Mouse (Mus musculus): Measurements from ENCODE around the gene Orai1. TPM values are rescaled to one million over a fixed set of nuclear protein-coding genes. Genes with fewer than 3 reads are reported as not detected.

Gene Orai1
- polyA plus RNA-seq, 1 experiment: 133 TPM

DNA sequence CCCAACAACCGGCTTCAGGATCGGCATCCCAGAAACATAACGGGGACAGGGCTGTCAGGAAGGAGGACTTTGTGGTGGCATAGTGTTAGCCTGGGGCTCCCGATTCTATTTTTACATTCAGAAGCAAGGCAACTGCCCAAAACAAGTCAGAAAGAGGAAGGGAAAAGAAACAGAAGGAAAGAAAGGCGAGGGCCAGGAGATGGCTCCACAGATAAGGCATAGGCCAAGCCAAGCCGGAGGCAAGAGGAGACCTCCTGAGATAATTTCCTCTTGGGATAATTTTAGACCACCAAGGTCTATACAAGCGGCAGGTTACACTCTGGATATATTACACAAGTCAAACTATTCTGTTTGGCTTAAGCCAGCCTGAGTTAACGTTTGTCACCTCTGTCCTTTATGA is 35.9 kb upstream of the Orai1 start:
- Histone ChIP-seq H3K4me1 (ENCODE audit: control insufficient read depth, insufficient read depth, insufficient read length, low read length) (peaks cover 3% of the 10 kb centered on the region; the same call in 1 of the 2 replicates), H3K27me3 (ENCODE audit: control insufficient read depth, insufficient read depth, low read length) (no peaks in the 10 kb centered on the region), H3K27ac (ENCODE audit: insufficient read depth, low read depth, low read length) (no peak overlapping the region), H3K4me3 (ENCODE audit: low read depth, low read length) (no peak overlapping the region), H3K36me3 (ENCODE audit: control insufficient read depth, insufficient read depth, low read length) (peaks cover 2% of the 10 kb centered on the region; the same call in 1 of the 2 replicates)
- WGBS: 81% methylated on average over 8 of the region's 8 CpGs
- TF ChIP-seq CTCF (IDR thresholded peaks at IDR 0.05; ENCODE audit: extremely low read depth, insufficient read length, insufficient replicate concordance, low read depth, low read length) (no peak), POLR2A (IDR thresholded peaks at IDR 0.05; ENCODE audit: low read depth, low read length) (no peak)

DNA sequence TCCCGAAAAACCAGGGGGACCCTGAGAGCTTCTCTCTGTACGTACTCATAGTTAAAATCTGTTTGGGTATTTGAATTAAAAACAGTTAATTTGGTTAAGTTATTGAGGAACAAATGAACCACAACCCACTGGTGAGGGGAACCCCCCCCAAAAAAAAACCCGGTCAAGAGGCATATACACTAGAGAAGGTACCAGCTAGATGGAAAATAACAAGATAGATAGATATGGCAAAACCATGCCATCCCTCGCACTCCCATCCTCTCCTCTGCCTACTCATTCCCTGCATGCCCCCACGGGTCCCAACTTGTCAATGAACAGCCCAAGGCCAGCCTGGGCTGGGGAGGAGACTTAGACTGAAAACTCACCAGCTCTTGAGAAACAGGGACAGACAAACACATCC is 30.4 kb upstream of the Orai1 start:
- no peak for TF ChIP-seq POLR2A (IDR thresholded peaks at IDR 0.05; ENCODE audit: low read depth, low read length)
- no peak for TF ChIP-seq CTCF (IDR thresholded peaks at IDR 0.05; ENCODE audit: extremely low read depth, insufficient read length, insufficient replicate concordance, low read depth, low read length)
- H3K27ac ChIP-seq (ENCODE audit: insufficient read depth, low read depth, low read length): no peak overlapping the region
- H3K27me3 ChIP-seq (ENCODE audit: control insufficient read depth, insufficient read depth, low read length): no peaks in the 10 kb centered on the region
- no peak overlapping the region for H3K4me3 ChIP-seq (ENCODE audit: low read depth, low read length)
- 92% methylated on average over 5 of the region's 5 CpGs for WGBS
- peaks cover 9% of the 10 kb centered on the region for H3K4me1 ChIP-seq (ENCODE audit: control insufficient read depth, insufficient read depth, insufficient read length, low read length)
- peaks cover 2% of the 10 kb centered on the region; the same call in 1 of the 2 replicates for H3K36me3 ChIP-seq (ENCODE audit: control insufficient read depth, insufficient read depth, low read length)

DNA sequence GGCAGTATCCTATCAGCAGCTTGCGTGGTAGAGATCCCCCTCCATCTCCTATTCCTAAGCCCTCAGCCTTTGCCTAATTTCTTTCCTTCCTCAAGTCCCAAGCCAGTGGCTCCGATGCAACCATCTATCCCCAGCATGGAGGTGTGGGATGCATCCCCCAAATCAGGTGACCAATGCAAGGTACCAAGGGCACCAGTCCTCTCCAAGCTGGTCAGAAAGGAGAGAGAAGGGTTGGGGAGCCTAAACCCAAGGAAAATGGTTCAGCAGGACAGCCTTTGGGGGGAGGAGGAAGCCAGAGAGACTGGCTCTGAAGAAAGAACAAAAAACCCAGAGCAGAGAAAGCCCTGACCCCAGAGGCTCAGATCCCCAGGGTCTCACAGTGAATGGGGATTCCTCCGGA is 29.6 kb upstream of the Orai1 start:
- TF ChIP-seq CTCF (IDR thresholded peaks at IDR 0.05; ENCODE audit: extremely low read depth, insufficient read length, insufficient replicate concordance, low read depth, low read length): no peak
- no peak overlapping the region for H3K4me3 ChIP-seq (ENCODE audit: low read depth, low read length)
- H3K27ac ChIP-seq (ENCODE audit: insufficient read depth, low read depth, low read length): peak overlapping the region; percentile 39
- 91% methylated on average over 3 of the region's 3 CpGs for WGBS
- peaks cover under 1% of the 10 kb centered on the region; the same call in 1 of the 2 replicates for H3K36me3 ChIP-seq (ENCODE audit: control insufficient read depth, insufficient read depth, low read length)
- H3K27me3 ChIP-seq (ENCODE audit: control insufficient read depth, insufficient read depth, low read length): no peaks in the 10 kb centered on the region
- H3K4me1 ChIP-seq (ENCODE audit: control insufficient read depth, insufficient read depth, insufficient read length, low read length): peaks cover 11% of the 10 kb centered on the region

DNA sequence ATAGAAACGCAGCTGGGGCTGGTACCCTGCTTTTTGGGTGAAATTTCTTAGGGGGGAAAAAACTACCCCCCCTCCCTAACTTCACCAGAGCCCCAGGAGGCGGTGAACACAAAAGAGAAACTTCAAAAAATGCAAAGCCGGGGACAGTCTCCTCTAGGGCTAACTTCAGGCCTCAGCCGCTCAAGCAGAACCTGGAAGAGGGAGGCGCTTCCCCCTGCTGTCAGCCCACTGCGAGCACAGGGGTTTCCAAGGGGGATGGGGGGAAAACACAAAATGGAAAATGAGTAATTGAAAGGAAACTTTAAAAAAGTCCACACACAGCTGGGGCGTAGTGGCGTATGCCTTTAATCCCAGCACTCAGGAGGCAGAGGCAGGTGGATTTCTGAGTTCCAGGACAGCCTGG is 28.8 kb upstream of the Orai1 start:
- peaks cover 11% of the 10 kb centered on the region for H3K4me1 ChIP-seq (ENCODE audit: control insufficient read depth, insufficient read depth, insufficient read length, low read length)
- H3K4me3 ChIP-seq (ENCODE audit: low read depth, low read length): no peak overlapping the region
- TF ChIP-seq POLR2A (IDR thresholded peaks at IDR 0.05; ENCODE audit: low read depth, low read length): no peak
- no peak for TF ChIP-seq CTCF (IDR thresholded peaks at IDR 0.05; ENCODE audit: extremely low read depth, insufficient read length, insufficient replicate concordance, low read depth, low read length)
- H3K36me3 ChIP-seq (ENCODE audit: control insufficient read depth, insufficient read depth, low read length): no peaks in the 10 kb centered on the region
- no peaks in the 10 kb centered on the region for H3K27me3 ChIP-seq (ENCODE audit: control insufficient read depth, insufficient read depth, low read length)
- 83% methylated on average over 8 of the region's 8 CpGs for WGBS
- H3K27ac ChIP-seq (ENCODE audit: insufficient read depth, low read depth, low read length): no peak overlapping the region; the same call in 1 of the 2 replicates

DNA sequence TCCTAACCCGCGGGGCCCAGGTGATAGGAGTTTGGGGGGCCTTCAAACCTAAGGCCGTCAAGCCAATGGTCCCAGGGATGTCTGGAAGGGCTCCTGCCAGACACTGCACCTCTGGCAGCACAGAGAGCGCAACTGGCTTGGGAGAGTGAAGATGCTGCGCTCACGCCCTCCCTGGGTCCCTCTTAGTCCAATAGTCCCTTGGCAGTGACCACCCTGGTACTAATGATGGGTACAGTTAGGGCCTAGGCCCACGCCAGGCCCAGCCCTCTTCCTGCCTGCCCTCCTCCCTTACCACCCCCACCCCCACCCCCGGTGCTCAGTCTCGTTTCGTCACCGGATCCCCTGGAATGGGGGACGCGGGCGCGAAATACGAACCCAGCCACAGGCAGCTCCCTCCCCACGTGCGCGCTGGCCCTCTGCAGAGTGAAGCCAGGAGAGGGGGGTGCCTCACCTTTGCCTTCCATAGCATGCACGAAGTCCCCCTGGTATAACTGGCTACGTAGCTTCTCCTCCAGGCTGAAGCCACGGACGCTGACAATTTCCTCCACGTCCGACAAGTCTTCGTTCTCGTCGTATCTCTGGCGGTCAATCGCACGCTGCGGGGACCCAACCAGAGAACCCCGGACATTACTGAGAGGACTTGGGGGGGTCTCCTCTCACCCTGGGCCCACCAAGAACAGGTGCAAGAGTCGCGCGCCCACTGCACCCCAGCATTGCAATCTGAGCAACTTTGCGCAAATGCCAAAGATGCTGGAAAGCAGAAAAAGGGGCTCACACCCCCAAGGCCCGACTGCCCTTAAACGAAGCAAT is 27.5 kb upstream of the Orai1 start:
- TF ChIP-seq POLR2A (IDR thresholded peaks at IDR 0.05; ENCODE audit: low read depth, low read length) (no peak), CTCF (IDR thresholded peaks at IDR 0.05; ENCODE audit: extremely low read depth, insufficient read length, insufficient replicate concordance, low read depth, low read length) (no peak)
- 8% methylated on average over 39 of the region's 39 CpGs for WGBS
- Histone ChIP-seq H3K27me3 (ENCODE audit: control insufficient read depth, insufficient read depth, low read length) (no peaks in the 10 kb centered on the region), H3K27ac (ENCODE audit: insufficient read depth, low read depth, low read length) (peak overlapping the region; percentile 23; the same call in 1 of the 2 replicates), H3K4me3 (ENCODE audit: low read depth, low read length) (peak overlapping the region; percentile 84), H3K36me3 (ENCODE audit: control insufficient read depth, insufficient read depth, low read length) (no peaks in the 10 kb centered on the region), H3K4me1 (ENCODE audit: control insufficient read depth, insufficient read depth, insufficient read length, low read length) (peaks cover 10% of the 10 kb centered on the region)

DNA sequence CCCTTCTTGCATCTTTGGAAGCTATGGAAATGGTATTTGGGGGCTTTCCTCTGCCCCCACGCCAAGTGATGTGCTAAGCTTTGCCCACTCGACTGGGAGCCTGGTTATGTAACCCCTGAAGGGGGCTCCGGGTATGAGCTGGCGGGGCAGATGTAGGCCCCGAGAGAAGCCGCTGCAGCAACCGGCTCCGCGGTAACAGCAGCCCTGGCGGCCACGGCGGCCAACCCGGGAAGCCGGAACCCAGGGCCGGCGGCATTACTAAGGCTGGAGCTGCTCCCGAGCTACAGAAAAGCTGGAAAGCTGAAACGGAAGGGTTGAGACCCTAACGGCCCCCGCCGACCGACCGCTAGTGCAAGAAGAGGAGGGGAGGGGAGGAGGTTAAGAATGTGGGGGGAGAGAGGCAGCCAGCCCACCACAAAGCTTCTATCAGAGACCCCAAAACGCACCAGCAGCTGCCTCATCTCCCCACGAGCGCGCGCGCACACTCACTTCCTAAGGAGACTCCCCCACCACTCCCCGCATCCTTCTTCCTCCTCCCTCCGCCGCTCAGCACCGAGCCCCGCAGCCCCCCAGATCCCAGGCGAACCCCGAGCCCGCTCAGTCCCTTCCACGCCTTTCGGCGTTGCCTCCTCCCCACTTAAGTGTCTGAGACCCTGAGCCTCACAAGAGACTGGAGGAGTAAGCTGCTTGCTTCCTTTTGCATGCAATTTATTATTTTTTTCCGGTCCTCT is 26.7 kb upstream of the Orai1 start:
- WGBS: 1% methylated on average over 38 of the region's 41 CpGs
- peaks cover 8% of the 10 kb centered on the region for H3K4me1 ChIP-seq (ENCODE audit: control insufficient read depth, insufficient read depth, insufficient read length, low read length)
- H3K27me3 ChIP-seq (ENCODE audit: control insufficient read depth, insufficient read depth, low read length): no peaks in the 10 kb centered on the region
- H3K4me3 ChIP-seq (ENCODE audit: low read depth, low read length): peak overlapping the region; percentile 84
- H3K27ac ChIP-seq (ENCODE audit: insufficient read depth, low read depth, low read length): peak overlapping the region; percentile 17; the same call in 1 of the 2 replicates
- H3K36me3 ChIP-seq (ENCODE audit: control insufficient read depth, insufficient read depth, low read length): no peaks in the 10 kb centered on the region
- TF ChIP-seq CTCF (IDR thresholded peaks at IDR 0.05; ENCODE audit: extremely low read depth, insufficient read length, insufficient replicate concordance, low read depth, low read length): no peak
- TF ChIP-seq POLR2A (IDR thresholded peaks at IDR 0.05; ENCODE audit: low read depth, low read length): peak; percentile 13; the same call in 1 of the 2 replicates

DNA sequence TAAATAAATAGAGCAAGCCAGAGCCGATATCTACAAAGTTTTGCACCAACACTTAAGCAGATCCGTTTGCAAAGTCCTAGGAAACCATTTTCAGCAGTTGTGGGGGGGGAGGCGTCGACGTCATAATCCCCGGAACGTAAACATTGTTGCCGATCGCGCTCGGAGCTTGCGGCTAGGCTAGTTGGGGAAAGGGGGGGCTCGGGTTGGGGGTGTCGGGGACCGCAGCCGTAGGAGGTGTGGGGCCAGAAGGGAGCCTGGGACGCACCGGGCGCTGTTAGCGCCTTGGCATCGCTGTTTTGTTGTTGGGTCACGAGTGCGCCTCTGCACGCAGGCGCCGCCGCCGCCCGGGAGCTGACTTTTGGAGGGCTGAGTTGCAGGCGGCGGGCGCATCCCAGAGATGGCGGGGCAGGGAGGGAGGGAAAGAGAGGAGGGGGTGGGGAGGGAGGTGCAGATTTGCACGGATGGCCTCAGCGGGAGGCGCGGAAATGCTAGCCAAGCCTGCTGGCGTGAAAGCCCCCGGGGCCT is 25.8 kb upstream of the Orai1 start:
- Histone ChIP-seq H3K4me3 (ENCODE audit: low read depth, low read length) (peak overlapping the region; percentile 92), H3K36me3 (ENCODE audit: control insufficient read depth, insufficient read depth, low read length) (no peaks in the 10 kb centered on the region), H3K27me3 (ENCODE audit: control insufficient read depth, insufficient read depth, low read length) (no peaks in the 10 kb centered on the region), H3K27ac (ENCODE audit: insufficient read depth, low read depth, low read length) (0 out of 2 replicates have a peak overlapping the region, but pooled peaks have one; percentile 24), H3K4me1 (ENCODE audit: control insufficient read depth, insufficient read depth, insufficient read length, low read length) (peaks cover 8% of the 10 kb centered on the region)
- no peak for TF ChIP-seq CTCF (IDR thresholded peaks at IDR 0.05; ENCODE audit: extremely low read depth, insufficient read length, insufficient replicate concordance, low read depth, low read length)
- peak; percentile 49; the same call in 1 of the 2 replicates for TF ChIP-seq POLR2A (IDR thresholded peaks at IDR 0.05; ENCODE audit: low read depth, low read length)
- WGBS: under 1% methylated on average over 35 of the region's 39 CpGs

All from small intestine, adult 2 months (tissue).